Mouse (Mus musculus): ENCODE data around the gene Mgp.

DNA sequence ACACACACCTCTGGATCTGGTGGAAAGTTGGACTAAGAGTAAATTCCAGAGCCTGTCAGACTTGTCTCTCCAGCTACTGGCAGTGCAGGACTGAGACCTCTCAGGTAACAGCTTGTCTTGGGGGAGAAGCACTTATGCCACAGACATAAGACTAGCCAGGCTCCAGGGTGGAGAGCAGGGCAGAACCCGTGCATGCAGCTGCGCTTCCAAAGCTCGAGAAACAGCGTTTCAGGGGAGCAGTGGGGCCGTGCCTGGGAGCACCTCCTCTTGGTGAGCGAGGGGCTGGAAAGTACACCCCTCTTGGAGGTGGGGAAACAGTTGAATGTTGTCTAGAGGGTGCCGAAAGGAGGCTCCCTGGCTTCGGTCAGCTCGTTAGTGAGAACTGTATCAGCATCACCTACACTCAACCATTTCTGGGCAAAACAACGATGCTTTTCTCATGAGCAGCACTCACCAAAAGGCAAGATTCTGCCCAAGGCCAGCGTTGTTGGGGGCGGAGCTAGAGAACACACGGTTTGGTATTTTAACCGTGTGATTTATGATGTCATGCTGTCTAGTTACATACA lies 19.5 kb downstream of the Mgp start:
- TF ChIP-seq CTCF (IDR thresholded peaks at IDR 0.05; ENCODE audit: control insufficient read depth, insufficient read depth, low read length): no peak
- no peak; the same call in 1 of the 2 replicates for TF ChIP-seq POLR2A (IDR thresholded peaks at IDR 0.05; ENCODE audit: borderline replicate concordance, control insufficient read depth, low read depth, low read length)
